Mouse (Mus musculus) stomach, embryonic 15.5 days (tissue): ENCODE measurements around the gene Pde4d. TPM values are rescaled to one million over a fixed set of nuclear protein-coding genes. Genes with fewer than 3 reads are reported as not detected.

Source experiments
- ATAC-seq: fragments of 200-750 bp; cut with Nextera tagmentation; 2 replicates; pipeline ENCODE4 v1.8.0; 2017; ENCODE audit warnings: low read depth, moderate number of reproducible peaks, moderate TSS enrichment; ENCODE audit not compliant: insufficient read depth, low FRiP score
- H3K27ac ChIP-seq: fragments of 300-500 bp; sonication (generic); 2 replicates; pipeline ENCODE4 v1.5.1; 2015; ENCODE audit warnings: mild to moderate bottlenecking, inconsistent platforms
- H3K27me3 ChIP-seq: fragments of 300-500 bp; sonication (generic); replicated peaks from 2 replicates; pipeline ENCODE4 v1.6.1; 2015; ENCODE audit warnings: inconsistent platforms
- H3K36me3 ChIP-seq: fragments of 300-500 bp; sonication (generic); 2 replicates; pipeline ENCODE4 v1.6.1; 2015; ENCODE audit warnings: inconsistent platforms
- H3K4me1 ChIP-seq: fragments of 300-500 bp; sonication (generic); 2 replicates; pipeline ENCODE4 v1.6.1; 2015; ENCODE audit warnings: inconsistent platforms
- H3K4me2 ChIP-seq: fragments of 300-500 bp; sonication (generic); 2 replicates; pipeline ENCODE4 v1.6.1; 2015; ENCODE audit warnings: mild to moderate bottlenecking, inconsistent platforms
- H3K4me3 ChIP-seq: fragments of 300-500 bp; sonication (generic); replicated peaks from 2 replicates; pipeline ENCODE4 v1.5.1; 2015; ENCODE audit warnings: inconsistent platforms
- H3K9ac ChIP-seq: fragments of 300-500 bp; sonication (generic); 2 replicates; pipeline ENCODE4 v1.6.1; 2015; ENCODE audit warnings: inconsistent platforms
- H3K9me3 ChIP-seq: fragments of 300-500 bp; sonication (generic); 2 replicates; pipeline ENCODE4 v1.6.1; 2016; ENCODE audit warnings: inconsistent platforms
- WGBS: fragments of 180-500 bp; shearing (Covaris S2); methylation state at CpG from one replicate; pipeline ENCODE4 v1.1.7; 2015; 5-methylcytosine and 5-hydroxymethylcytosine counted together
- microRNA counts: library from miRNA; unstranded; fragments of <30 nt; microRNA quantifications from one replicate; lab custom pipeline; 2016
- microRNA-seq: library from miRNA; unstranded; fragments of <30 nt; microRNA quantifications from one replicate; pipeline ENCODE4, GENCODE M21; 2016
- polyA plus RNA-seq: library from polyadenylated mRNA; unstranded; fragments of >200 nt; fragmentation: Nextera tagmentation; extraction: Ambion mirVana; gene quantifications from 2 replicates; pipeline ENCODE4 v1.2.1, GENCODE M21; 2015

The Pde4d gene
- polyA plus RNA-seq, 1 experiment from 2014 or later = 22.8 TPM

DNA sequence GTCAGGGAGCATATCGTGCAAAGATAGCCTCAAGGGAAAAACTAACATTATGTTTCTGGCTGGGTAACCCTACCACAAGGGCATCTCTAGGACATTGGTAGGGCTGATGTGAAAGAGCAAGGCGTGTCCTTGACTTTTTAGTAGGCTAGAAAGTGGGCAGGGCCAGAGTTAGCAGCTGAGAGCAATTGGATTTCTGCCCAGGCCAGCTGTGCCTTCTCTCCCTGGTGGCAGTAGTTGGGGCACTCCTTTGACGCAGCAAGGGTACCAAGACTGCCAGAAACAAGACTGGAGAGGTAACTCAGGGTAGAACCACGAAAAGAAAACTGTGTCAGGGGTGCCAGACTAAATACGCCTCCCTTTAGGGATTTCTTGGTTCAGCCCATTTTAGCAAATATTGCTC, 1536.1 kb downstream of the Pde4d start:
- no peak overlapping the region for H3K27ac ChIP-seq
- no peaks in the 10 kb centered on the region for H3K36me3 ChIP-seq
- peak; percentile 43; the same call in 1 of the 2 replicates for ATAC-seq
- H3K27me3 ChIP-seq = no peaks in the 10 kb centered on the region
- 59% methylated on average over 5 of the region's 5 CpGs for WGBS
- H3K9ac ChIP-seq = no peak overlapping the region
- H3K4me3 ChIP-seq = no peak overlapping the region
- no peak overlapping the region for H3K4me2 ChIP-seq
- H3K4me1 ChIP-seq = no peaks in the 10 kb centered on the region
- H3K9me3 ChIP-seq = no peaks in the 10 kb centered on the region

DNA sequence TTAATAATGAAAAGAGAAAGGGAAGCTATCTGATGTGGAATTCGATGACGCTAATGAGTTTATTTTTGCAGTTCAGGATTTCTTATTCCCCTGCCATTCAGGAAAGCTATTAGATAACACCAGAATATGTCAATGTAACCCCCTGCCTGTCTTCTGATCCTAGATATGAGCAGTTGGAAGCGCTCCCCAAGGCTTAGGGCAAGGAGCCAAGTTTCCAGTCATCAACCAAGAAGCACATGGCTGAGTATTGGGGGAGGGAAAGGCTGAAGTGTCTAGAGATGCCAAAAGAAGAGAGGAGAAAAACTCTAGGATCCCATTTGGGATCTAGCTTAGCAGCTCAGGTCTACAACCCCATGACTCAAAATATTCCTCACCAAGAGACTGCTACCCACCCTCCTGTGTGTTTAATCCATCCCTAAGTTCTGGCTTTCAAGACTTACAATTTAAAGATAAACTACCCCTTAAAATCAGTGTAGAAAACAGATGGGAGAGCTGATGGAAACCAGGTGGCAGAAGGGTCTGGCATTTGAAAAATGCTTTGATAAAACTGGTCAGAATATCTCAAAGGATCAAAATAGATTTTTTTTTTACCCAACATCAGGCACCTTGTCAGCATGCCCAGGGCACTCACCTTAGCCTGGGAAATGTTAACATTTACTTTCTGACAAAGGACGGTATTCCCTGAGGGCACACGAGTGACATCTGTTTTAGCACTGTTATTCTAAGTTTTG, 1543.2 kb downstream of the Pde4d start:
- Histone ChIP-seq H3K9ac (no peak overlapping the region), H3K4me2 (no peak overlapping the region), H3K4me1 (peaks cover 8% of the 10 kb centered on the region; the same call in 1 of the 2 replicates), H3K9me3 (no peaks in the 10 kb centered on the region), H3K36me3 (no peaks in the 10 kb centered on the region), H3K4me3 (no peak overlapping the region), H3K27me3 (no peaks in the 10 kb centered on the region), H3K27ac (no peak overlapping the region; the same call in 1 of the 2 replicates)
- 41% methylated on average over 5 of the region's 5 CpGs for WGBS
- ATAC-seq = no peak; the same call in 1 of the 2 replicates

DNA sequence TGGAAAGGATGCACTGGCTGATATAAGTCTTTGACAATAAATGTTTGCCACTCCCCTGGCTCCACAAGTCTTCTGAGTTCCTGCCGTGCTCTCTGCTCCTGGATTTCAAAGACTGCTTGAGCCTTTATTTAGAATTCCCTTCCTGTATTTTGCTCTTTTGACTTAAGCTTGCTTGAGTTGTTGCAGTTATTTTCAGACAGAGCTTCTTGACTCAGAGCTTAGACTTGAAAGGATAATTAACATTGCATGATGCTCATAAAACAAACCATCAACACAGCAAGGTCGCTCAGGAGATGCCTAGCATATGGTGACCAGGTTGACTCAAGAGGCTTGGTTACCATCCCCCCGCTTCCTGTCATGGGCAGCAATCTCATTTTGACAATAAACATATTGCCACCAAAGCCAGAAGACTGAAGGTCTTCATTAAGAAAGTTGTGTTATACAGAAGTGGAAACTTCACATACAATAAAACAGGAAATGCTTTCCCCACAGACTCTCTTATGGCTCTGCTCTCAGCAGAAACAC, 1544.6 kb downstream of the Pde4d start:
- Histone ChIP-seq H3K9me3 (no peaks in the 10 kb centered on the region), H3K27me3 (no peaks in the 10 kb centered on the region), H3K4me1 (peaks cover 8% of the 10 kb centered on the region; the same call in 1 of the 2 replicates), H3K4me3 (no peak overlapping the region), H3K4me2 (no peak overlapping the region), H3K27ac (peak overlapping the region; percentile 13; the same call in 1 of the 2 replicates), H3K9ac (no peak overlapping the region), H3K36me3 (no peaks in the 10 kb centered on the region)
- ATAC-seq = no peak
- WGBS = 52% methylated on average over 3 of the region's 3 CpGs

DNA sequence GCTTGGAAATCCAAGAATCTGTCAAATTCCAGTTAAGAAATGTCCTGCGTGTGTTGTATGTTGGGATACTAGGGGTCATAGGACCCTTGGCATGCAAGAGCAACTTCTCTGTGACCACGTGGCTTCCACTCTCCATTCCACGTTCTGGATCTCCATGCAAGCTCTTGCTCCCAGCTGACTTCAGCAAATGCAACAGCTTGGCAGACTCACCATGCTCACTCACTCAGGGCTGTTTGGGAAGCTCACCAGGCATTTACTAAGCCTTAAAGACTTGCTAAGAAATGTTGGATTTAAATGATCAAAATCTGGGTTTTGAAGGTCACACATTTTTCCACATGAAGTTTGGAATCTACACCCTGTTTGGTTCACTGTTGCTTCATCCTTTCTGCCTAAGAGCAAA, 1552.3 kb downstream of the Pde4d start:
- no peaks in the 10 kb centered on the region for H3K36me3 ChIP-seq
- 62% methylated on average over 3 of the region's 3 CpGs for WGBS
- H3K4me3 ChIP-seq = no peak overlapping the region
- no peak for ATAC-seq
- no peaks in the 10 kb centered on the region for H3K27me3 ChIP-seq
- no peak overlapping the region for H3K4me2 ChIP-seq
- no peaks in the 10 kb centered on the region for H3K9me3 ChIP-seq
- H3K4me1 ChIP-seq = no peaks in the 10 kb centered on the region
- no peak overlapping the region for H3K9ac ChIP-seq
- no peak overlapping the region for H3K27ac ChIP-seq

MicroRNA genes within 50 kb of the gene (microRNA counts, 519-probe panel; counts per million panel counts)
- microRNA mmu-miR-1904 (lab: Ali Mortazavi, UCI) (2,198 counts per million, percentile 35 among the panel's probes with 10 or more counts), microRNA mmu-miR-582-3p (lab: Ali Mortazavi, UCI) (not detected), microRNA mmu-miR-582-5p (lab: Ali Mortazavi, UCI) (1,932 counts per million, percentile 20 among the panel's probes with 10 or more counts)

Small RNAs within 50 kb of the gene (microRNA-seq; reads per million reads assigned to microRNA genes)
- gene Mir1904 = not detected
- 21.1 reads per million, percentile 33 among the genes with 10 or more reads in this experiment for gene Mir582

Other genes with a start within 250 kb of the Pde4d start
- 25.2 and 25.4 TPM in 2 replicates for gene Elovl7, start 235.5 kb upstream of the Pde4d start, polyA plus RNA-seq
- 6.9 and 7.6 TPM in 2 replicates for gene Depdc1b, start 133.6 kb upstream of the Pde4d start, polyA plus RNA-seq